Mouse (Mus musculus): ENCODE measurements around the gene Enpp6. TPM values are rescaled to one million over a fixed set of nuclear protein-coding genes. Genes with fewer than 3 reads are reported as not detected.

Enpp6 gene
- 1 to 10 TPM; 6.3 to 7.9 (median 6.9) TPM for total RNA-seq (2022)

- no peak for DNase-seq (ENCODE audit: low spot score in 2 of 2)
Measured at GRCm38 (mm10) chr8:46986386-46987140, at the start of gene Enpp6. Gene Enpp6, plus strand, starts transcription at chr8:46986887.

GRCm38 (mm10) chr8:46938218-46938617, 48.5 kb upstream of the Enpp6 start:
- no peak for DNase-seq (ENCODE audit: low spot score in 2 of 2)

- no peak for DNase-seq (ENCODE audit: low spot score in 2 of 2)
Measured at GRCm38 (mm10) chr8:46941295-46941694, 45.4 kb upstream of the Enpp6 start.

GRCm38 (mm10) chr8:46941731-46942650, 44.7 kb upstream of the Enpp6 start:
- no peak for DNase-seq (ENCODE audit: low spot score in 2 of 2)

- DNase-seq (ENCODE audit: low spot score in 2 of 2): no peak
Measured at GRCm38 (mm10) chr8:46942651-46943024, 44.0 kb upstream of the Enpp6 start.

GRCm38 (mm10) chr8:46943337-46943736, 43.4 kb upstream of the Enpp6 start:
- DNase-seq (ENCODE audit: low spot score in 2 of 2): peak in 1 of 2 experiments; percentile 1

GRCm38 (mm10) chr8:46946181-46946580, 40.5 kb upstream of the Enpp6 start:
- DNase-seq (ENCODE audit: low spot score in 2 of 2): no peak

GRCm38 (mm10) chr8:46948091-46948757, 38.5 kb upstream of the Enpp6 start:
- no peak for DNase-seq (ENCODE audit: low spot score in 2 of 2)

- peak in 1 of 2 experiments; percentile 47 for DNase-seq (ENCODE audit: low spot score in 2 of 2)
Measured at GRCm38 (mm10) chr8:46953472-46953871, 33.2 kb upstream of the Enpp6 start.

GRCm38 (mm10) chr8:46962630-46963427, 23.9 kb upstream of the Enpp6 start:
- DNase-seq (ENCODE audit: low spot score in 2 of 2): no peak

GRCm38 (mm10) chr8:46963619-46964145, 23.0 kb upstream of the Enpp6 start:
- DNase-seq (ENCODE audit: low spot score in 2 of 2): no peak

- DNase-seq (ENCODE audit: low spot score in 2 of 2): no peak
Measured at GRCm38 (mm10) chr8:46965812-46966211, 20.9 kb upstream of the Enpp6 start.

- DNase-seq (ENCODE audit: low spot score in 2 of 2): no peak
Measured at GRCm38 (mm10) chr8:46968721-46969120, 18.0 kb upstream of the Enpp6 start.

GRCm38 (mm10) chr8:46969386-46969785, 17.3 kb upstream of the Enpp6 start:
- DNase-seq (ENCODE audit: low spot score in 2 of 2): no peak

- DNase-seq (ENCODE audit: low spot score in 2 of 2): no peak
Measured at GRCm38 (mm10) chr8:46977376-46977775, 9.3 kb upstream of the Enpp6 start.

- DNase-seq (ENCODE audit: low spot score in 2 of 2): no peak
Measured at GRCm38 (mm10) chr8:46982166-46982565, 4.5 kb upstream of the Enpp6 start.

GRCm38 (mm10) chr8:46982770-46983169, 3.9 kb upstream of the Enpp6 start:
- no peak for DNase-seq (ENCODE audit: low spot score in 2 of 2)

- DNase-seq (ENCODE audit: low spot score in 2 of 2): no peak
Measured at GRCm38 (mm10) chr8:46984647-46985046, 2.0 kb upstream of the Enpp6 start.

GRCm38 (mm10) chr8:46988366-46988765, 1.7 kb downstream of the Enpp6 start:
- DNase-seq (ENCODE audit: low spot score in 2 of 2): no peak

- no peak for DNase-seq (ENCODE audit: low spot score in 2 of 2)
Measured at GRCm38 (mm10) chr8:46991081-46991480, 4.4 kb downstream of the Enpp6 start.

GRCm38 (mm10) chr8:46992579-46992978, 5.9 kb downstream of the Enpp6 start:
- no peak for DNase-seq (ENCODE audit: low spot score in 2 of 2)

All from left cerebral cortex, adult 8-10 months (tissue).